Mouse (Mus musculus) MEL (cell line): Measurements from ENCODE around the gene Angptl8. TPM values are rescaled to one million over a fixed set of nuclear protein-coding genes. Genes with fewer than 3 reads are reported as not detected.

Source experiments
- DNase-seq: peaks from one replicate; pipeline ENCODE4 v3.0.0; 2011; ENCODE audit warnings: low read depth, low spot score
- H3K27ac ChIP-seq: 2 replicates; pipeline ENCODE4 v1.5.1; 2012; ENCODE audit warnings: low read depth, mild to moderate bottlenecking, control low read depth, low read length, moderate library complexity; ENCODE audit not compliant: control insufficient read depth
- H3K27me3 ChIP-seq, 2 experiments: fragments of 150-350 bp in 1 of 2; sonication (generic) in 1 of 2; 2 replicates each; pipeline ENCODE4 v1.6.1; 2012; ENCODE audit warnings: low read length in 2 of 2, mild to moderate bottlenecking in 2 of 2, improper control_type of control experiment in 1 of 2, moderate library complexity in 1 of 2; ENCODE audit not compliant: insufficient read depth in 2 of 2, control insufficient read depth in 1 of 2
- H3K36me3 ChIP-seq, 2 experiments: 2 replicates each; pipeline ENCODE4 v1.6.1; 2012 to 2014; ENCODE audit warnings: low read length in 2 of 2, improper control_type of control experiment in 1 of 2, inconsistent platforms in 1 of 2, mild to moderate bottlenecking in 1 of 2; ENCODE audit not compliant: insufficient read depth in 2 of 2, control insufficient read depth in 1 of 2
- H3K4me1 ChIP-seq, 2 experiments: fragments of 150-350 bp in 1 of 2; sonication (generic) in 1 of 2; 2 replicates each; pipeline ENCODE4 v1.6.1; 2012; ENCODE audit warnings: low read length in 2 of 2, improper control_type of control experiment in 1 of 2, mild to moderate bottlenecking in 1 of 2; ENCODE audit not compliant: insufficient read depth in 2 of 2, control insufficient read depth in 1 of 2
- H3K4me3 ChIP-seq, 2 experiments: fragments of 150-350 bp in 1 of 2; sonication (generic) in 1 of 2; 2 replicates each; pipeline ENCODE4 v1.5.1; 2012; ENCODE audit warnings: low read depth in 2 of 2, low read length in 2 of 2, mild to moderate bottlenecking in 2 of 2, moderate library complexity in 2 of 2, control low read depth in 1 of 2, improper control_type of control experiment in 1 of 2; ENCODE audit not compliant: control insufficient read depth in 1 of 2, insufficient read depth in 1 of 2
- H3K79me2 ChIP-seq: 2 replicates; pipeline ENCODE4 v1.6.1; 2012; ENCODE audit warnings: mild to moderate bottlenecking, low read length, moderate library complexity; ENCODE audit not compliant: control insufficient read depth, poor library complexity, insufficient read depth
- H3K9ac ChIP-seq: 2 replicates; pipeline ENCODE4 v1.6.1; 2012; ENCODE audit warnings: low read depth, mild to moderate bottlenecking, control low read depth, low read length, moderate library complexity; ENCODE audit not compliant: control insufficient read depth, poor library complexity, severe bottlenecking
- H3K9me3 ChIP-seq: fragments of 150-350 bp; sonication (generic); replicated peaks from 2 replicates; pipeline ENCODE4 v1.6.1; 2012; ENCODE audit warnings: mild to moderate bottlenecking, low read length, improper control_type of control experiment, moderate library complexity; ENCODE audit not compliant: insufficient read depth
- BHLHE40 ChIP-seq: IDR thresholded peaks from 2 replicates; pipeline ENCODE4 v1.6.1; 2012; ENCODE audit warnings: low read depth, mild to moderate bottlenecking, inconsistent platforms, low read length, improper control_type of control experiment, borderline replicate concordance
- CHD1 ChIP-seq: IDR thresholded peaks from 2 replicates; pipeline ENCODE4 v1.6.1; 2012; ENCODE audit warnings: low read depth, mild to moderate bottlenecking, inconsistent platforms, low read length, improper control_type of control experiment
- CHD2 ChIP-seq: IDR thresholded peaks from 2 replicates; pipeline ENCODE4 v1.6.1; 2011; ENCODE audit warnings: low read length, improper control_type of control experiment
- CTCF ChIP-seq, 3 experiments: IDR thresholded peaks in 2 of 3; conservative IDR thresholded peaks in 1 of 3; 2 replicates each; pipeline ENCODE4 v1.5.1; 2011 to 2012; ENCODE audit warnings: low read length in 3 of 3, low read depth in 2 of 3, mild to moderate bottlenecking in 2 of 3, improper control_type of control experiment in 1 of 3, inconsistent platforms in 1 of 3, mixed read lengths in 1 of 3, moderate library complexity in 1 of 3; ENCODE audit not compliant: control insufficient read depth in 1 of 3, insufficient read depth in 1 of 3, poor library complexity in 1 of 3, severe bottlenecking in 1 of 3
- E2F4 ChIP-seq: IDR thresholded peaks from 2 replicates; pipeline ENCODE4 v1.6.1; 2011; ENCODE audit warnings: low read depth, low read length, improper control_type of control experiment, borderline replicate concordance
- ELF1 ChIP-seq: IDR thresholded peaks from 2 replicates; pipeline ENCODE4 v1.6.1; 2014; ENCODE audit warnings: low read depth, mild to moderate bottlenecking, inconsistent platforms, low read length, improper control_type of control experiment, moderate library complexity
- EP300 ChIP-seq, 2 experiments: IDR thresholded peaks; 2 replicates each; pipeline ENCODE4 v1.6.1; 2011; ENCODE audit warnings: improper control_type of control experiment in 2 of 2, low read length in 2 of 2, low read depth in 1 of 2, mild to moderate bottlenecking in 1 of 2
- ETS1 ChIP-seq: IDR thresholded peaks from 2 replicates; pipeline ENCODE4 v1.6.1; 2012; ENCODE audit warnings: low read depth, mild to moderate bottlenecking, inconsistent platforms, low read length, improper control_type of control experiment, moderate library complexity
- GABPA ChIP-seq: IDR thresholded peaks from 2 replicates; pipeline ENCODE4 v1.6.1; 2012; ENCODE audit warnings: low read depth, mild to moderate bottlenecking, inconsistent platforms, low read length, improper control_type of control experiment, moderate library complexity
- GATA1 ChIP-seq: IDR thresholded peaks from 2 replicates; pipeline ENCODE4 v1.6.1; 2011; ENCODE audit warnings: low read depth, low read length, improper control_type of control experiment
- HCFC1 ChIP-seq: IDR thresholded peaks from 2 replicates; pipeline ENCODE4 v1.6.1; 2012; ENCODE audit warnings: low read depth, mild to moderate bottlenecking, inconsistent platforms, low read length, improper control_type of control experiment, moderate library complexity
- JUND ChIP-seq: IDR thresholded peaks from 2 replicates; pipeline ENCODE4 v1.6.1; 2011; ENCODE audit warnings: low read depth, mild to moderate bottlenecking, improper control_type of control experiment, low read length
- KAT2A ChIP-seq: conservative IDR thresholded peaks from 2 replicates; pipeline ENCODE4 v1.6.1; 2012; ENCODE audit warnings: low read depth, low read length, improper control_type of control experiment, inconsistent platforms
- MAFK ChIP-seq: IDR thresholded peaks from 2 replicates; pipeline ENCODE4 v1.6.1; 2011; ENCODE audit warnings: low read depth, mild to moderate bottlenecking, low read length, improper control_type of control experiment, borderline replicate concordance
- MAX ChIP-seq: IDR thresholded peaks from 2 replicates; pipeline ENCODE4 v1.6.1; 2011; ENCODE audit warnings: low read length, improper control_type of control experiment
- MAZ ChIP-seq: IDR thresholded peaks from 2 replicates; pipeline ENCODE4 v1.6.1; 2012; ENCODE audit warnings: low read depth, mild to moderate bottlenecking, inconsistent platforms, low read length, improper control_type of control experiment
- MEF2A ChIP-seq: IDR thresholded peaks from 2 replicates; pipeline ENCODE4 v1.6.1; 2014; ENCODE audit warnings: low read depth, mild to moderate bottlenecking, inconsistent platforms, low read length, improper control_type of control experiment; ENCODE audit not compliant: poor library complexity, insufficient replicate concordance, severe bottlenecking; ENCODE audit errors: extremely low read depth
- MXI1 ChIP-seq: IDR thresholded peaks from 2 replicates; pipeline ENCODE4 v1.6.1; 2011; ENCODE audit warnings: mild to moderate bottlenecking, low read depth, low read length, improper control_type of control experiment
- MYB ChIP-seq: IDR thresholded peaks from 2 replicates; pipeline ENCODE4 v1.6.1; 2011; ENCODE audit warnings: mild to moderate bottlenecking, low read depth, low read length, improper control_type of control experiment
- MYC ChIP-seq: IDR thresholded peaks from 2 replicates; pipeline ENCODE4 v1.6.1; 2011; ENCODE audit warnings: low read depth, mild to moderate bottlenecking, low read length, improper control_type of control experiment, moderate library complexity
- NELFE ChIP-seq: IDR thresholded peaks from 2 replicates; pipeline ENCODE4 v1.6.1; 2011; ENCODE audit warnings: low read depth, low read length, improper control_type of control experiment
- NRF1 ChIP-seq: IDR thresholded peaks from 2 replicates; pipeline ENCODE4 v1.6.1; 2014; ENCODE audit warnings: low read depth, mild to moderate bottlenecking, inconsistent platforms, low read length, improper control_type of control experiment, moderate library complexity; ENCODE audit not compliant: poor library complexity, insufficient read depth, severe bottlenecking
- POLR2A ChIP-seq, 2 experiments: IDR thresholded peaks; 2 replicates each; pipeline ENCODE4 v1.6.1; 2011 to 2012; ENCODE audit warnings: low read length in 2 of 2, mild to moderate bottlenecking in 2 of 2, control low read depth in 1 of 2, improper control_type of control experiment in 1 of 2, low read depth in 1 of 2, moderate library complexity in 1 of 2; ENCODE audit not compliant: control insufficient read depth in 1 of 2, insufficient read depth in 1 of 2, poor library complexity in 1 of 2
- POLR2AphosphoS2 ChIP-seq: IDR thresholded peaks from 2 replicates; pipeline ENCODE4 v1.6.1; 2011; ENCODE audit warnings: low read length, improper control_type of control experiment
- RAD21 ChIP-seq: IDR thresholded peaks from 2 replicates; pipeline ENCODE4 v1.6.1; 2011; ENCODE audit warnings: mild to moderate bottlenecking, low read depth, low read length, improper control_type of control experiment
- RCOR1 ChIP-seq: IDR thresholded peaks from 2 replicates; pipeline ENCODE4 v1.6.1; 2012; ENCODE audit warnings: low read depth, mild to moderate bottlenecking, inconsistent platforms, low read length, improper control_type of control experiment
- SIN3A ChIP-seq: IDR thresholded peaks from 2 replicates; pipeline ENCODE4 v1.6.1; 2012; ENCODE audit warnings: low read length, improper control_type of control experiment, inconsistent platforms
- SMC3 ChIP-seq: IDR thresholded peaks from 2 replicates; pipeline ENCODE4 v1.6.1; 2011; ENCODE audit warnings: low read depth, low read length, improper control_type of control experiment
- TAL1 ChIP-seq: IDR thresholded peaks from 2 replicates; pipeline ENCODE4 v1.6.1; 2012; ENCODE audit warnings: mild to moderate bottlenecking, inconsistent platforms, low read length, moderate library complexity, mixed read lengths
- TBP ChIP-seq: IDR thresholded peaks from 2 replicates; pipeline ENCODE4 v1.8.0; 2011; ENCODE audit warnings: low read depth, low read length, improper control_type of control experiment
- TCF12 ChIP-seq: IDR thresholded peaks from 2 replicates; pipeline ENCODE4 v1.6.1; 2014; ENCODE audit warnings: low read depth, mild to moderate bottlenecking, inconsistent platforms, low read length, improper control_type of control experiment, moderate library complexity
- UBTF ChIP-seq: IDR thresholded peaks from 2 replicates; pipeline ENCODE4 v1.6.1; 2012; ENCODE audit warnings: low read depth, mild to moderate bottlenecking, inconsistent platforms, low read length, improper control_type of control experiment, moderate library complexity, borderline replicate concordance; ENCODE audit not compliant: insufficient read depth
- USF1 ChIP-seq: IDR thresholded peaks from 2 replicates; pipeline ENCODE4 v1.6.1; 2014; ENCODE audit warnings: low read depth, mild to moderate bottlenecking, inconsistent platforms, low read length, improper control_type of control experiment, moderate library complexity
- USF2 ChIP-seq, 2 experiments: IDR thresholded peaks; 2 replicates each; pipeline ENCODE4 v1.6.1; 2011 to 2012; ENCODE audit warnings: improper control_type of control experiment in 2 of 2, low read length in 2 of 2, borderline replicate concordance in 1 of 2, inconsistent platforms in 1 of 2, low read depth in 1 of 2, mild to moderate bottlenecking in 1 of 2; ENCODE audit not compliant: insufficient read depth in 1 of 2
- ZC3H11A ChIP-seq: IDR thresholded peaks from 2 replicates; pipeline ENCODE4 v1.6.1; 2012; ENCODE audit warnings: low read depth, mild to moderate bottlenecking, inconsistent platforms, low read length, improper control_type of control experiment
- ZKSCAN1 ChIP-seq: IDR thresholded peaks from 2 replicates; pipeline ENCODE4 v1.6.1; 2012; ENCODE audit warnings: low read depth, mild to moderate bottlenecking, inconsistent platforms, low read length, improper control_type of control experiment, moderate library complexity
- ZMIZ1 ChIP-seq: IDR thresholded peaks from 2 replicates; pipeline ENCODE4 v1.6.1; 2012; ENCODE audit warnings: low read depth, mild to moderate bottlenecking, inconsistent platforms, low read length, improper control_type of control experiment, moderate library complexity
- polyA plus RNA-seq, 2 experiments: library from polyadenylated mRNA; stranded (reverse) in 1 of 2; unstranded in 1 of 2; fragments of >175 nt in 1 of 2; fragments of >200 nt in 1 of 2; gene quantifications; 2 replicates each; pipeline versions ENCODE4 v1.2.1 to v1.2.4; 2012; ENCODE audit warnings: low replicate concordance in 2 of 2, low read depth in 1 of 2; ENCODE audit not compliant: insufficient read length in 2 of 2, insufficient read depth in 1 of 2, missing spikeins in 1 of 2
- total RNA-seq: library from RNA; depleted of rRNA; stranded (reverse); fragments of 300-350 nt; gene quantifications from 2 replicates; pipeline ENCODE4 v1.2.3, GENCODE M21; 2012

Angptl8 gene
- total and polyA plus RNA-seq, 3 experiments, result 0.25 TPM; not detected in 2

GRCm38 (mm10) chr9:21870879-21871524 is 35.7 kb downstream of the Angptl8 start:
- Histone ChIP-seq H3K27me3 (peaks cover 6 to 14% of the 10 kb centered on the region in 2 experiments), H3K27ac (no peak overlapping the region), H3K4me1 (no peaks in the 10 kb centered on the region), H3K36me3 (no peaks in the 10 kb centered on the region), H3K9ac (no peak overlapping the region), H3K4me3 (0 out of 4 replicates have a peak overlapping the region, but pooled peaks of 1 of the 2 experiments have one; percentile 11), H3K79me2 (no peaks in the 10 kb centered on the region), H3K9me3 (no peaks in the 10 kb centered on the region)
- DNase-seq, result peak; percentile 85
- TF ChIP-seq MYC (no peak), BHLHE40 (no peak), ETS1 (no peak), TBP (0 out of 2 replicates have a peak, but pooled peaks have one; percentile 6), TCF12 (no peak), GABPA (no peak), KAT2A (no peak), GATA1 (0 out of 2 replicates have a peak, but pooled peaks have one; percentile 7), USF2 (IDR thresholded peaks at IDR 0.05; ENCODE audit: borderline replicate concordance in 1 of 2, insufficient read depth in 1 of 2, low read depth in 1 of 2, low read length in 2 of 2) (no peak), JUND (no peak), MXI1 (0 out of 2 replicates have a peak, but pooled peaks have one; percentile 33), ZC3H11A (peak; percentile 80), USF1 (no peak), MAX (no peak), HCFC1 (no peak), SIN3A (peak; percentile 54; the same call in 1 of the 2 replicates), ZKSCAN1 (no peak), NRF1 (no peak), ELF1 (no peak; the same call in 1 of the 2 replicates), RAD21 (peak; percentile 95), MAZ (peak; percentile 84), TAL1 (no peak), CTCF (IDR thresholded peaks at IDR 0.05 in 2 of 3, conservative IDR thresholded peaks at IDR 0.05 in 1 of 3; ENCODE audit: control insufficient read depth in 1 of 3, insufficient read depth in 1 of 3, low read depth in 2 of 3, low read length in 3 of 3, poor library complexity in 1 of 3, severe bottlenecking in 1 of 3) (peak; percentile 99 to 100 (median 100)), POLR2AphosphoS2 (no peak), RCOR1 (no peak), POLR2A (IDR thresholded peaks at IDR 0.05; ENCODE audit: control insufficient read depth in 1 of 2, insufficient read depth in 1 of 2, low read depth in 1 of 2, low read length in 2 of 2, poor library complexity in 1 of 2) (no peak), MEF2A (no peak), SMC3 (peak; percentile 93), NELFE (no peak), UBTF (no peak), CHD2 (no peak), E2F4 (no peak), EP300 (IDR thresholded peaks at IDR 0.05; ENCODE audit: low read depth in 1 of 2, low read length in 2 of 2) (no peak), MYB (no peak), ZMIZ1 (no peak), MAFK (no peak), CHD1 (no peak)
